Mouse (Mus musculus): ENCODE data around the gene Esd. TPM values are rescaled to one million over a fixed set of nuclear protein-coding genes. Genes with fewer than 3 reads are reported as not detected.

The Esd gene
- polyA plus RNA-seq, 1 experiment from 2014 or later, result 307 TPM

GRCm38 (mm10) chr14:74736850-74737249 is 4.8 kb downstream of the Esd start:
- no peaks in the 10 kb centered on the region for H3K9me3 ChIP-seq
- H3K27me3 ChIP-seq, result no peaks in the 10 kb centered on the region
- ATAC-seq (ENCODE audit: low FRiP score), result no peak
- peaks cover 51% of the 10 kb centered on the region for H3K36me3 ChIP-seq (replicated peaks)
- no peak overlapping the region for H3K4me2 ChIP-seq
- H3K4me3 ChIP-seq (replicated peaks), result no peak overlapping the region
- peaks cover 11% of the 10 kb centered on the region for H3K4me1 ChIP-seq
- H3K9ac ChIP-seq, result no peak overlapping the region
- WGBS, result 96% methylated on average over 6 of the region's 6 CpGs
- H3K27ac ChIP-seq, result no peak overlapping the region

GRCm38 (mm10) chr14:74764191-74764918 is 32.3 kb downstream of the Esd start:
- Histone ChIP-seq H3K9me3 (no peaks in the 10 kb centered on the region), H3K4me3 (replicated peaks) (no peak overlapping the region), H3K9ac (no peak overlapping the region), H3K4me2 (no peak overlapping the region), H3K27me3 (no peaks in the 10 kb centered on the region), H3K27ac (no peak overlapping the region), H3K36me3 (replicated peaks) (peaks cover 4% of the 10 kb centered on the region), H3K4me1 (no peaks in the 10 kb centered on the region)
- ATAC-seq (ENCODE audit: low FRiP score), result no peak
- WGBS, result 58% methylated on average over 10 of the region's 10 CpGs

- no peak overlapping the region for H3K9ac ChIP-seq
- H3K27me3 ChIP-seq, result no peaks in the 10 kb centered on the region
- no peak for ATAC-seq (ENCODE audit: low FRiP score)
- no peak overlapping the region for H3K4me3 ChIP-seq (replicated peaks)
- H3K9me3 ChIP-seq, result no peaks in the 10 kb centered on the region
- no peaks in the 10 kb centered on the region for H3K4me1 ChIP-seq
- WGBS, result 77% methylated on average over 1 of the region's 1 CpGs
- H3K4me2 ChIP-seq, result no peak overlapping the region
- H3K36me3 ChIP-seq (replicated peaks), result peaks cover 16% of the 10 kb centered on the region
- no peak overlapping the region for H3K27ac ChIP-seq
Observed at GRCm38 (mm10) chr14:74767892-74768291, 35.8 kb downstream of the Esd start.

GRCm38 (mm10) chr14:74774046-74774619 is 42.0 kb downstream of the Esd start:
- no peak overlapping the region for H3K9ac ChIP-seq
- H3K27me3 ChIP-seq, result no peaks in the 10 kb centered on the region
- H3K4me1 ChIP-seq, result peaks cover 3% of the 10 kb centered on the region; the same call in 1 of the 2 replicates
- no peak overlapping the region for H3K4me3 ChIP-seq (replicated peaks)
- H3K9me3 ChIP-seq, result no peaks in the 10 kb centered on the region
- H3K27ac ChIP-seq, result no peak overlapping the region
- peaks cover 14% of the 10 kb centered on the region for H3K36me3 ChIP-seq (replicated peaks)
- ATAC-seq (ENCODE audit: low FRiP score), result no peak
- 82% methylated on average over 10 of the region's 10 CpGs for WGBS
- H3K4me2 ChIP-seq, result no peak overlapping the region

- Histone ChIP-seq H3K9ac (no peak overlapping the region), H3K9me3 (no peaks in the 10 kb centered on the region), H3K4me2 (no peak overlapping the region), H3K27me3 (no peaks in the 10 kb centered on the region), H3K36me3 (replicated peaks) (peaks cover 19% of the 10 kb centered on the region), H3K27ac (no peak overlapping the region), H3K4me1 (no peaks in the 10 kb centered on the region), H3K4me3 (replicated peaks) (no peak overlapping the region)
- 88% methylated on average over 11 of the region's 11 CpGs for WGBS
- no peak for ATAC-seq (ENCODE audit: low FRiP score)
Observed at GRCm38 (mm10) chr14:74784243-74784934, 52.3 kb downstream of the Esd start.

GRCm38 (mm10) chr14:74787717-74788116 is 55.6 kb downstream of the Esd start:
- Histone ChIP-seq H3K27ac (no peak overlapping the region), H3K27me3 (no peaks in the 10 kb centered on the region), H3K9ac (no peak overlapping the region), H3K36me3 (replicated peaks) (peaks cover 19% of the 10 kb centered on the region), H3K9me3 (no peaks in the 10 kb centered on the region), H3K4me2 (no peak overlapping the region), H3K4me1 (peaks cover 8% of the 10 kb centered on the region; the same call in 1 of the 2 replicates), H3K4me3 (replicated peaks) (no peak overlapping the region)
- no peak for ATAC-seq (ENCODE audit: low FRiP score)
- WGBS, result 83% methylated on average over 3 of the region's 3 CpGs

- H3K9ac ChIP-seq, result no peak overlapping the region
Observed at GRCm38 (mm10) chr14:74788766-74789165, 56.7 kb downstream of the Esd start.

GRCm38 (mm10) chr14:74790535-74790934 is 58.4 kb downstream of the Esd start:
- no peak for ATAC-seq (ENCODE audit: low FRiP score)
- H3K27me3 ChIP-seq, result no peaks in the 10 kb centered on the region
- H3K9me3 ChIP-seq, result no peaks in the 10 kb centered on the region
- H3K27ac ChIP-seq, result no peak overlapping the region
- H3K4me3 ChIP-seq (replicated peaks), result no peak overlapping the region
- 60% methylated on average over 5 of the region's 5 CpGs for WGBS
- no peak overlapping the region for H3K4me2 ChIP-seq
- H3K36me3 ChIP-seq (replicated peaks), result no peaks in the 10 kb centered on the region
- H3K9ac ChIP-seq, result no peak overlapping the region
- H3K4me1 ChIP-seq, result peaks cover 8% of the 10 kb centered on the region; the same call in 1 of the 2 replicates

More at GRCm38 (mm10) chr14:74788766-74789165, 56.7 kb downstream of the Esd start:
- Histone ChIP-seq H3K27me3 (no peaks in the 10 kb centered on the region), H3K4me3 (replicated peaks) (no peak overlapping the region), H3K27ac (no peak overlapping the region), H3K4me1 (peaks cover 8% of the 10 kb centered on the region; the same call in 1 of the 2 replicates), H3K36me3 (replicated peaks) (peaks cover 13% of the 10 kb centered on the region), H3K4me2 (no peak overlapping the region), H3K9me3 (no peaks in the 10 kb centered on the region)
- WGBS, result 86% methylated on average over 8 of the region's 8 CpGs
- ATAC-seq (ENCODE audit: low FRiP score), result no peak

GRCm38 (mm10) chr14:74792793-74793192 is 60.7 kb downstream of the Esd start:
- Histone ChIP-seq H3K9ac (no peak overlapping the region), H3K4me1 (peaks cover 11% of the 10 kb centered on the region), H3K4me2 (no peak overlapping the region), H3K9me3 (no peaks in the 10 kb centered on the region), H3K27ac (no peak overlapping the region), H3K36me3 (replicated peaks) (no peaks in the 10 kb centered on the region), H3K27me3 (no peaks in the 10 kb centered on the region), H3K4me3 (replicated peaks) (no peak overlapping the region)
- 83% methylated on average over 6 of the region's 6 CpGs for WGBS
- no peak for ATAC-seq (ENCODE audit: low FRiP score)

- Histone ChIP-seq H3K4me3 (replicated peaks) (no peak overlapping the region), H3K27me3 (no peaks in the 10 kb centered on the region), H3K4me1 (peaks cover 20% of the 10 kb centered on the region), H3K27ac (no peak overlapping the region), H3K36me3 (replicated peaks) (no peaks in the 10 kb centered on the region), H3K9me3 (no peaks in the 10 kb centered on the region), H3K4me2 (no peak overlapping the region), H3K9ac (no peak overlapping the region)
- WGBS, result 77% methylated on average over 12 of the region's 12 CpGs
- ATAC-seq (ENCODE audit: low FRiP score), result no peak
Observed at GRCm38 (mm10) chr14:74794931-74795330, 62.8 kb downstream of the Esd start.

- Histone ChIP-seq H3K4me2 (no peak overlapping the region), H3K4me3 (replicated peaks) (no peak overlapping the region), H3K36me3 (replicated peaks) (no peaks in the 10 kb centered on the region), H3K9me3 (peaks cover 4% of the 10 kb centered on the region; the same call in 1 of the 2 replicates), H3K9ac (no peak overlapping the region), H3K4me1 (peaks cover 11% of the 10 kb centered on the region), H3K27ac (peak overlapping the region; percentile 61), H3K27me3 (no peaks in the 10 kb centered on the region)
- ATAC-seq (ENCODE audit: low FRiP score), result peak; percentile 43
- 85% methylated on average over 10 of the region's 10 CpGs for WGBS
Observed at GRCm38 (mm10) chr14:74797386-74798062, 65.4 kb downstream of the Esd start.

Data from forebrain, embryonic 12.5 days (tissue).